Mouse (Mus musculus): ENCODE measurements around the gene Crabp1. TPM values are rescaled to one million over a fixed set of nuclear protein-coding genes. Genes with fewer than 3 reads are reported as not detected.

Gene Crabp1
- polyA plus RNA-seq, 1 experiment from 2014 or later: 4.1 TPM

DNA sequence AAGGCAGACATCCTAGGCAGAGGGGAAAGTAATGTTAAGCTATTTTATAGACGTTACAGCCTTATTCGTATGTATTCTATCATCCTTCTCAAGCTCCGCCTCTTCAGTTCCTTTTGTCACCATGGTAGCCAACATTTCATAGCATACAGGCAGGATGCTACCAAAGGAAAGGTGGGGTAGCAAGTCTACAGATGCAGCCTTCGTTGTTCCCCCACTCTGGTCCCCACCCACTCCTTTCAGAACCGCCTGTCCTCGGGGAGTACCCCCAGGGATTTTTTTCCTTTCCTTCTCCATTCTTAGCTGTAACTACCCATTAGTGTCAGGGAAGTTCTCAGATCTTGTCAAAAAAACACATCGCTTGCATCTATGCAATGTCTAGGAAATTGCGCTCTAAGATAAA lies 14.7 kb downstream of the Crabp1 start:
- Histone ChIP-seq H3K4me3 (ENCODE audit: low read depth, low read length) (no peak overlapping the region), H3K9me3 (ENCODE audit: control insufficient read depth, low read length) (no peaks in the 10 kb centered on the region), H3K27ac (replicated peaks) (no peak overlapping the region), H3K4me2 (replicated peaks; ENCODE audit: low read depth) (no peak overlapping the region), H3K36me3 (ENCODE audit: control insufficient read depth, insufficient read depth, low read length) (no peaks in the 10 kb centered on the region), H3K27me3 (ENCODE audit: control insufficient read depth, insufficient read depth, low read length) (no peaks in the 10 kb centered on the region), H3K9ac (ENCODE audit: low read length) (no peak overlapping the region), H3K4me1 (replicated peaks; ENCODE audit: control insufficient read depth, insufficient read depth) (no peaks in the 10 kb centered on the region)
- DNase-seq (ENCODE audit: low spot score) (no peak), ATAC-seq (ENCODE audit: low FRiP score, low TSS enrichment) (no peak)
- no peak for TF ChIP-seq CTCF (IDR thresholded peaks at IDR 0.05; ENCODE audit: low read depth)
- 81% methylated on average over 8 of the region's 8 CpGs for WGBS

DNA sequence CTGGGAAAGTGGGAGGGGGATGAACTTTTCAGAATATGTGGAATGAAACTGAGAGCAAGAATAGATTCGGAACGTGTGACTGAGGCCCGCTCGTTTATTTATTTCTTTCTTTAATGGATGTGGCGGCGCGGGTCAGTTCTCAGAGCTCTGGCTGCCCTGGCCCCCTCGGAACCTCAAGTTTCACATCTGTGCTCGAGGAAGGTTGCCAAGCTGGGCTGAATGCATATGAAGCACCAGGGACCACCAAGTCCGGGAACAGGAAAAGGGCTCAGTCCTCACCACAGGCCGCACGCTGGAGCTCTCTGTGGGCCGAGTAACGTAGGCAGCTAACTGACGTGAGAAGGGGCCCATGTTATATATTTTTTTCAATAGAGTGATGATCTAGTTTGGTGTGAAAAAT lies 18.0 kb downstream of the Crabp1 start:
- DNase-seq (ENCODE audit: low spot score) (no peak), ATAC-seq (ENCODE audit: low FRiP score, low TSS enrichment) (no peak)
- H3K27ac ChIP-seq (replicated peaks): no peak overlapping the region; the same call in 1 of the 2 replicates
- H3K4me3 ChIP-seq (ENCODE audit: low read depth, low read length): no peak overlapping the region
- H3K4me1 ChIP-seq (replicated peaks; ENCODE audit: control insufficient read depth, insufficient read depth): no peaks in the 10 kb centered on the region
- no peak for TF ChIP-seq CTCF (IDR thresholded peaks at IDR 0.05; ENCODE audit: low read depth)
- no peak for TF ChIP-seq EP300 (optimal IDR thresholded peaks at IDR 0.05)
- no peaks in the 10 kb centered on the region for H3K27me3 ChIP-seq (ENCODE audit: control insufficient read depth, insufficient read depth, low read length)
- 62% methylated on average over 15 of the region's 15 CpGs for WGBS
- no peak overlapping the region for H3K4me2 ChIP-seq (replicated peaks; ENCODE audit: low read depth)
- H3K36me3 ChIP-seq (ENCODE audit: control insufficient read depth, insufficient read depth, low read length): no peaks in the 10 kb centered on the region
- H3K9me3 ChIP-seq (ENCODE audit: control insufficient read depth, low read length): no peaks in the 10 kb centered on the region
- H3K9ac ChIP-seq (ENCODE audit: low read length): no peak overlapping the region

DNA sequence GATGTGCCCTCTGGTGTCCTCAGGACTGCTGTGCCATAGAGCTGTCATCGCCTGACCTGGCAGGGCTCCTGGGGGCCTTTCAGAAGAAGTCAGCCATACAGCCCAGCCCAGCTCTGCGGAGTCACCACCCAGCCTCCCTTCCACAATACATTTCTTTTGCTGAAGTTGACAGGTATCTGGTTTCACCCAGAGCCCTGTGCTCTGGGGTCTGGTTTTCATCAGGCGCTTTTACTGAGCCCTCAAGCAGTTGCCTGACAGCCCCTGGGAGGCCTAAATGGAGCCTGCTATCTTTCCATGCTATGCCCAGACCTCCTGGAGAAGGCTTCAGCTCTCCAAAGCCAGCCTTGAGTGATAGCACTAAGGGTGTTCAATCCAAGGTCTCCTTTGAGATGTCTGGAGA lies 19.5 kb downstream of the Crabp1 start:
- H3K4me1 ChIP-seq (replicated peaks; ENCODE audit: control insufficient read depth, insufficient read depth): no peaks in the 10 kb centered on the region
- no peak overlapping the region for H3K9ac ChIP-seq (ENCODE audit: low read length)
- H3K4me3 ChIP-seq (ENCODE audit: low read depth, low read length): no peak overlapping the region
- TF ChIP-seq CTCF (IDR thresholded peaks at IDR 0.05; ENCODE audit: low read depth) (no peak), EP300 (optimal IDR thresholded peaks at IDR 0.05) (no peak)
- no peaks in the 10 kb centered on the region for H3K9me3 ChIP-seq (ENCODE audit: control insufficient read depth, low read length)
- H3K27me3 ChIP-seq (ENCODE audit: control insufficient read depth, insufficient read depth, low read length): no peaks in the 10 kb centered on the region
- H3K27ac ChIP-seq (replicated peaks): no peak overlapping the region
- H3K36me3 ChIP-seq (ENCODE audit: control insufficient read depth, insufficient read depth, low read length): no peaks in the 10 kb centered on the region
- DNase-seq (ENCODE audit: low spot score): no peak
- no peak for ATAC-seq (ENCODE audit: low FRiP score, low TSS enrichment)
- no peak overlapping the region for H3K4me2 ChIP-seq (replicated peaks; ENCODE audit: low read depth)
- 50% methylated on average over 3 of the region's 3 CpGs for WGBS

DNA sequence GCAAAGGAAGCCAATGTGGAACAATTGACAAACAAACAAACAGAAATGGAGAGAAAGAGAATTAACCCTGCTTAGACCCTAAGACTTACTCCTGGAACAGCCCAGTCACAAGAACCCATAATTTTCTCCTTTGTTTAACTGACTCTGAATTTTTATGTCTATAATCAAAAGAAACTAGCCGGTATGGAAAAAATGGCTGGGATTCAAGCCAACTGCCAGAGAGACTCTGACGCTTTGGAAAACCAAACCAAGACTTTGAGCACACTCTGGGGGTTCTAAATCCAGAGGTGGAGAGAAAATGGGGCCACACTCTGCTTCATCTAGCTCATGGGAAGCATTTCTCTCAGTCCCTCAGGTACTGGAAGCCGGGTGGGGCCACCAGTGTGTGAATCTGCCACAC lies 20.7 kb downstream of the Crabp1 start:
- no peaks in the 10 kb centered on the region for H3K9me3 ChIP-seq (ENCODE audit: control insufficient read depth, low read length)
- H3K27ac ChIP-seq (replicated peaks): no peak overlapping the region
- no peak overlapping the region for H3K4me3 ChIP-seq (ENCODE audit: low read depth, low read length)
- no peak overlapping the region for H3K4me2 ChIP-seq (replicated peaks; ENCODE audit: low read depth)
- DNase-seq (ENCODE audit: low spot score) (no peak), ATAC-seq (ENCODE audit: low FRiP score, low TSS enrichment) (no peak)
- no peaks in the 10 kb centered on the region for H3K4me1 ChIP-seq (replicated peaks; ENCODE audit: control insufficient read depth, insufficient read depth)
- 62% methylated on average over 3 of the region's 3 CpGs for WGBS
- no peaks in the 10 kb centered on the region for H3K36me3 ChIP-seq (ENCODE audit: control insufficient read depth, insufficient read depth, low read length)
- TF ChIP-seq EP300 (optimal IDR thresholded peaks at IDR 0.05) (no peak), CTCF (IDR thresholded peaks at IDR 0.05; ENCODE audit: low read depth) (no peak)
- no peaks in the 10 kb centered on the region for H3K27me3 ChIP-seq (ENCODE audit: control insufficient read depth, insufficient read depth, low read length)
- no peak overlapping the region for H3K9ac ChIP-seq (ENCODE audit: low read length)

DNA sequence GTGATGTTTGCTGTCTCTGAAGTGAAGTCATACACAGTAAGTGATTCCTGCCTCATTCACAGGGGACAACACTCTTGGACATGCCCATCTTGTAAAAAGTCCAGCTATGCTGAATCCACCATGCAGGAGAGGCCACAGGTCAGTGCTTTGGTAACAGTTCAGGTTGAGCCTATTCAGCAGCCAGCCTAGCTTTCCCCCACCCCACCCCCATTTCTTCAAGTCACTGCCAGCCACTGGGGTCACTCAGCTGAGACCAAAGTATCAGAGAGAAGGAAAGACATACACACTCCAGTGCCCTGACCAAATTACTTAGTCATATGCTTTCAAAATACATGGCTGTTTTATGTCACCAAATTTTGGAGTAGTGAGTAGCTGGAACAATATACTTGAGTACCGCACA lies 21.5 kb downstream of the Crabp1 start:
- Histone ChIP-seq H3K4me2 (replicated peaks; ENCODE audit: low read depth) (no peak overlapping the region), H3K27me3 (ENCODE audit: control insufficient read depth, insufficient read depth, low read length) (no peaks in the 10 kb centered on the region), H3K4me3 (ENCODE audit: low read depth, low read length) (no peak overlapping the region), H3K9me3 (ENCODE audit: control insufficient read depth, low read length) (no peaks in the 10 kb centered on the region), H3K27ac (replicated peaks) (no peak overlapping the region), H3K36me3 (ENCODE audit: control insufficient read depth, insufficient read depth, low read length) (no peaks in the 10 kb centered on the region), H3K4me1 (replicated peaks; ENCODE audit: control insufficient read depth, insufficient read depth) (no peaks in the 10 kb centered on the region), H3K9ac (ENCODE audit: low read length) (no peak overlapping the region)
- DNase-seq (ENCODE audit: low spot score) (no peak), ATAC-seq (ENCODE audit: low FRiP score, low TSS enrichment) (no peak)
- TF ChIP-seq CTCF (IDR thresholded peaks at IDR 0.05; ENCODE audit: low read depth) (no peak), EP300 (optimal IDR thresholded peaks at IDR 0.05) (no peak)
- 73% methylated on average over 1 of the region's 1 CpGs for WGBS

DNA sequence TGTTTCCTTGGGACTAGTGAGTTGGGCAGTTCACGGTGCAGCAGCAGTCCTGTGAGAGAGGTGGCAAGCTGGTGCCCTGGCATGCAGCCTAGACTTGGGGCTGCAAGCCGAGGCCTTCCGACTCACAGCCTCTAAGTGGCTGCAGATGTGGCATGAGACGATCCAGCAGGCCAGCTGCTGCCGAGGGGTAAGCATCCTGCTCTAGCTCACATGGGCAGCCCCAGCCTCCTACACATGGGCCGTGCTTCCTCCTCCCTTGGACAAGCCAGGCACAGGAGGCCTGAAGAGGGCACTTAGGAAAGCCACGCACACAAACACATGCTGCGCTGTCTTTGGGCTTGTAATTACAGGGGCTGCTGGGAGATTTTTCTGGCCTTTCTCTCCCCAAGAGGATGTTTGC lies 23.2 kb downstream of the Crabp1 start:
- Histone ChIP-seq H3K4me3 (ENCODE audit: low read depth, low read length) (no peak overlapping the region), H3K9ac (ENCODE audit: low read length) (no peak overlapping the region), H3K36me3 (ENCODE audit: control insufficient read depth, insufficient read depth, low read length) (no peaks in the 10 kb centered on the region), H3K27me3 (ENCODE audit: control insufficient read depth, insufficient read depth, low read length) (no peaks in the 10 kb centered on the region), H3K4me2 (replicated peaks; ENCODE audit: low read depth) (no peak overlapping the region), H3K27ac (replicated peaks) (no peak overlapping the region), H3K4me1 (replicated peaks; ENCODE audit: control insufficient read depth, insufficient read depth) (no peaks in the 10 kb centered on the region), H3K9me3 (ENCODE audit: control insufficient read depth, low read length) (no peaks in the 10 kb centered on the region)
- WGBS: 29% methylated on average over 8 of the region's 8 CpGs
- ATAC-seq (ENCODE audit: low FRiP score, low TSS enrichment): 0 out of 2 replicates have a peak, but pooled peaks have one; percentile 47
- TF ChIP-seq CTCF (IDR thresholded peaks at IDR 0.05; ENCODE audit: low read depth) (no peak), EP300 (optimal IDR thresholded peaks at IDR 0.05) (no peak)
- peak; percentile 18 for DNase-seq (ENCODE audit: low spot score)
